Mouse (Mus musculus): ENCODE measurements at regions not wholly inside any gene's neighbourhood (a gene's known extent, or its start where the extent isn't known, plus 50 kb on each side); places are given as distances from the start of the nearest gene placed in this dataset.

GRCm38 (mm10) chr6:16171871-16172270 is 451.4 kb downstream of the Mdfic start:
- no peak overlapping the region for H3K9ac ChIP-seq (replicated peaks)
- WGBS: 94% methylated on average over 3 of the region's 3 CpGs
- no peak for ATAC-seq (ENCODE audit: low FRiP score)
- H3K4me2 ChIP-seq: no peak overlapping the region
- H3K4me3 ChIP-seq (replicated peaks): no peak overlapping the region
- H3K36me3 ChIP-seq: no peaks in the 10 kb centered on the region
- no peak overlapping the region for H3K27ac ChIP-seq (replicated peaks)
- no peaks in the 10 kb centered on the region for H3K4me1 ChIP-seq
- H3K9me3 ChIP-seq (replicated peaks): no peaks in the 10 kb centered on the region
- no peaks in the 10 kb centered on the region for H3K27me3 ChIP-seq (replicated peaks)

DNA sequence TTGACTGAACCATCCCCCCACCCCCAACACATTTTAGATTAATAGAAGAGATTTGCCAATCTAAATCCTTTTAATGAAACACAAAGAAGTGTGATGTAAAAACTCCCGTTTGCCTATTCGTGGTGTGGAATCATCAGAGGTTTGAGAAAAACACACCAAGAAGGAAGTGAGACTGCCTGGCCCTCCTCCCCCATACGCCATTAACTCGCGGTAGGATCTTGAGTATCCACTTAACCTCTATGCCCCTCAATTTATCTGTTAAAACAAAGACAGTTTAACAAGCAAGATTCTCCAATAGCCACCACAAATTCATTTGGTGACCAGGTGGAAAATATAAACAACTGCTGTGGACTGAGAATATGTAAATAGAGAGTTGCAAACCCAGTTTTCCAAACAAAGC is 456.9 kb downstream of the Mdfic start:
- no peak for ATAC-seq (ENCODE audit: low FRiP score)
- Histone ChIP-seq H3K9me3 (replicated peaks) (no peaks in the 10 kb centered on the region), H3K4me3 (replicated peaks) (no peak overlapping the region), H3K36me3 (no peaks in the 10 kb centered on the region), H3K4me1 (no peaks in the 10 kb centered on the region), H3K4me2 (no peak overlapping the region), H3K9ac (replicated peaks) (no peak overlapping the region), H3K27ac (replicated peaks) (no peak overlapping the region), H3K27me3 (replicated peaks) (no peaks in the 10 kb centered on the region)
- WGBS: 58% methylated on average over 5 of the region's 5 CpGs

DNA sequence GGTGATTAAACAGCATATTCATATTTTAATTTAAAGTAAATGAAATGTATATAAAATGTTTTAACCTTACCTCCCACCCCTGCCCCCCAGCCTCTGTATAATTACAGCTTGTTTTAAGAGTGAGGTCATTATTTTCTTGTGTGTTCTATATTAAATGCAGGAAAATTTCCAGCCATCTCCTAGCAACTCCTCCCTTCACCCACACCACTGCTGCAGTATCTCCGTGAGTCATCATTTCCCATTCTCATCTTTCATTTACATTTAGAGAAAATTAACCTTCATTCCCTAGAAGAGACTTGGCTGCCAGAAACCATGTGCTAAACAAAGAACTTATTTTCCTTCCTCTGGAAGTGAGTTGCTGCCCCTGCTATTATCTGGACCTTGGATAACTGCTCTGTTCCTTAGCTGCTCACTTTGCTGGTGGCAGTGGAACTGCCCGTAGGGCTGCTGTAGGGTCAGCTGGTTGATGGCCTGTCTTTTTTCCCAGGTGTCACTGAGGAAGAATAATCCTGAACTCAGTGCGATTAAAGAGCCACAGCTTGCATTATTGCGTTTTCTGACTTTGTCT is 467.6 kb downstream of the Mdfic start:
- 49% methylated on average over 4 of the region's 4 CpGs for WGBS
- ATAC-seq (ENCODE audit: low FRiP score): no peak
- no peaks in the 10 kb centered on the region for H3K36me3 ChIP-seq
- H3K4me3 ChIP-seq (replicated peaks): no peak overlapping the region
- no peaks in the 10 kb centered on the region for H3K4me1 ChIP-seq
- H3K27ac ChIP-seq (replicated peaks): no peak overlapping the region
- no peaks in the 10 kb centered on the region for H3K9me3 ChIP-seq (replicated peaks)
- no peak overlapping the region for H3K9ac ChIP-seq (replicated peaks)
- no peaks in the 10 kb centered on the region for H3K27me3 ChIP-seq (replicated peaks)
- H3K4me2 ChIP-seq: no peak overlapping the region

- 5% methylated on average over 5 of the region's 5 CpGs for WGBS
- no peak overlapping the region for H3K9ac ChIP-seq (replicated peaks)
- no peaks in the 10 kb centered on the region for H3K9me3 ChIP-seq (replicated peaks)
- no peak; the same call in 1 of the 2 replicates for ATAC-seq (ENCODE audit: low FRiP score)
- H3K27ac ChIP-seq (replicated peaks): no peak overlapping the region
- H3K4me3 ChIP-seq (replicated peaks): no peak overlapping the region
- H3K36me3 ChIP-seq: no peaks in the 10 kb centered on the region
- H3K4me1 ChIP-seq: 0 out of 2 replicates have a peak, but pooled peaks cover 3% of the 10 kb centered on the region
- H3K4me2 ChIP-seq: no peak overlapping the region
- H3K27me3 ChIP-seq (replicated peaks): 0 out of 2 replicates have a peak, but pooled peaks cover 3% of the 10 kb centered on the region
Measured at GRCm38 (mm10) chr6:16212975-16213374, 492.5 kb downstream of the Mdfic start.

DNA sequence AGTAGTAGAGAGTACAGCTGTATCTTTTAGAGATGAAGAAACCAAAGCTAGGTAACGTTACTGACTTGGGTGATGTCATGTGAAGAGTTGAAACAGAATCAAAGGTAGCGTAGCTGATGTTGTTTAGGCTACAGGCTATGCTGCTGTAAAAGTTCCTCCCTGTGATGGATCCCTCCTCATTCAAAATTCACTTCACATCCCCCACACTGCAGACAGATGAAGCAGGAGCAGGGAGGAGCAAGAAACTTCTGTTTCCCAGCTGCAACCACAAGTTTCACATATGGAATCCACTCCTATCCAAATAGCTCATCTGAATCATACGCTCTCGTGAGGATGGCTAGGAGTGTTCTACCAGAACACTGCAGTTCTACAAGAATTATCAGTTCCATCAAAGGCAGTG is 493.2 kb downstream of the Mdfic start:
- no peak overlapping the region for H3K9ac ChIP-seq (replicated peaks)

GRCm38 (mm10) chr6:16221002-16221627 is 500.7 kb downstream of the Mdfic start:
- WGBS: 38% methylated on average over 3 of the region's 3 CpGs
- Histone ChIP-seq H3K27me3 (replicated peaks) (no peaks in the 10 kb centered on the region), H3K4me1 (no peaks in the 10 kb centered on the region), H3K9me3 (replicated peaks) (no peaks in the 10 kb centered on the region), H3K9ac (replicated peaks) (no peak overlapping the region), H3K27ac (replicated peaks) (no peak overlapping the region), H3K36me3 (no peaks in the 10 kb centered on the region), H3K4me2 (no peak overlapping the region), H3K4me3 (replicated peaks) (no peak overlapping the region)
- ATAC-seq (ENCODE audit: low FRiP score): no peak

More for the DNA sequence above, 493.2 kb downstream of the Mdfic start:
- H3K4me1 ChIP-seq: 0 out of 2 replicates have a peak, but pooled peaks cover 3% of the 10 kb centered on the region
- H3K27ac ChIP-seq (replicated peaks): no peak overlapping the region
- H3K9me3 ChIP-seq (replicated peaks): no peaks in the 10 kb centered on the region
- H3K4me3 ChIP-seq (replicated peaks): no peak overlapping the region
- 0 out of 2 replicates have a peak, but pooled peaks cover 3% of the 10 kb centered on the region for H3K27me3 ChIP-seq (replicated peaks)
- WGBS: 28% methylated on average over 4 of the region's 4 CpGs
- H3K4me2 ChIP-seq: no peak overlapping the region
- ATAC-seq (ENCODE audit: low FRiP score): peak; percentile 35
- no peaks in the 10 kb centered on the region for H3K36me3 ChIP-seq
